Mouse (Mus musculus) midbrain, embryonic 13.5 days (tissue): ENCODE data around the gene Zfp94. TPM values are rescaled to one million over a fixed set of nuclear protein-coding genes. Genes with fewer than 3 reads are reported as not detected.
"Not testable (repeated sequence)": the region's sequence is repeated elsewhere in the genome, so short reads cannot be mapped to it uniquely, and the experiment has no call there.

ENCODE experiments used
- ATAC-seq: fragments of 200-750 bp; cut with Nextera tagmentation; 2 replicates; pipeline ENCODE4 v1.8.0; 2017; ENCODE audit warnings: mild to moderate bottlenecking, moderate TSS enrichment, moderate library complexity
- H3K27ac ChIP-seq: fragments of 300-500 bp; sonication (generic); 2 replicates; pipeline ENCODE4 v1.5.1; 2015; ENCODE audit warnings: inconsistent platforms, mild to moderate bottlenecking, moderate library complexity
- H3K27me3 ChIP-seq: fragments of 300-500 bp; sonication (generic); 2 replicates; pipeline ENCODE4 v1.6.1; 2015; ENCODE audit warnings: mild to moderate bottlenecking, inconsistent platforms
- H3K36me3 ChIP-seq: fragments of 300-500 bp; sonication (generic); 2 replicates; pipeline ENCODE4 v1.6.1; 2015; ENCODE audit warnings: mild to moderate bottlenecking, inconsistent platforms
- H3K4me1 ChIP-seq: fragments of 300-500 bp; sonication (generic); replicated peaks from 2 replicates; pipeline ENCODE4 v1.6.1; 2015; ENCODE audit warnings: inconsistent platforms
- H3K4me2 ChIP-seq: fragments of 300-500 bp; sonication (generic); replicated peaks from 2 replicates; pipeline ENCODE4 v1.6.1; 2015; ENCODE audit warnings: moderate library complexity, mild to moderate bottlenecking, inconsistent platforms
- H3K4me3 ChIP-seq: fragments of 300-500 bp; sonication (generic); replicated peaks from 2 replicates; pipeline ENCODE4 v1.5.1; 2015; ENCODE audit warnings: mild to moderate bottlenecking, inconsistent platforms
- H3K9ac ChIP-seq: fragments of 300-500 bp; sonication (generic); replicated peaks from 2 replicates; pipeline ENCODE4 v1.6.1; 2015; ENCODE audit warnings: mild to moderate bottlenecking, inconsistent platforms
- H3K9me3 ChIP-seq: fragments of 300-500 bp; sonication (generic); 2 replicates; pipeline ENCODE4 v1.6.1; 2016; ENCODE audit warnings: mild to moderate bottlenecking, inconsistent platforms
- WGBS: fragments of 180-500 bp; shearing (Covaris S2); methylation state at CpG from one replicate; pipeline ENCODE4 v1.1.7; 2015; 5-methylcytosine and 5-hydroxymethylcytosine counted together
- polyA plus RNA-seq: library from polyadenylated mRNA; unstranded; fragments of >200 nt; fragmentation: Nextera tagmentation; extraction: Ambion mirVana; gene quantifications from 2 replicates; pipeline ENCODE4 v1.2.1, GENCODE M21; 2015

The Zfp94 gene
- polyA plus RNA-seq, 1 experiment from 2014 or later: 22.0 TPM

GRCm38 (mm10) chr7:24290106-24290693 is 26.3 kb downstream of the Zfp94 start:
- H3K27ac ChIP-seq: no peak overlapping the region
- no peaks in the 10 kb centered on the region for H3K4me1 ChIP-seq
- no peak overlapping the region for H3K4me2 ChIP-seq
- H3K36me3 ChIP-seq: peaks cover 85% of the 10 kb centered on the region
- ATAC-seq: no peak
- H3K9ac ChIP-seq: no peak overlapping the region
- WGBS: 96% methylated on average over 4 of the region's 4 CpGs
- H3K9me3 ChIP-seq: no peaks in the 10 kb centered on the region
- H3K27me3 ChIP-seq: no peaks in the 10 kb centered on the region
- H3K4me3 ChIP-seq: no peak overlapping the region

GRCm38 (mm10) chr7:24288512-24288911 is 28.0 kb downstream of the Zfp94 start:
- H3K4me1 ChIP-seq: no peaks in the 10 kb centered on the region
- WGBS: 94% methylated on average over 6 of the region's 6 CpGs
- no peak overlapping the region for H3K4me2 ChIP-seq
- no peaks in the 10 kb centered on the region for H3K9me3 ChIP-seq
- H3K36me3 ChIP-seq: peaks cover 68% of the 10 kb centered on the region
- no peak overlapping the region for H3K27ac ChIP-seq
- H3K4me3 ChIP-seq: no peak overlapping the region
- H3K9ac ChIP-seq: no peak overlapping the region
- no peak for ATAC-seq
- no peaks in the 10 kb centered on the region for H3K27me3 ChIP-seq

DNA sequence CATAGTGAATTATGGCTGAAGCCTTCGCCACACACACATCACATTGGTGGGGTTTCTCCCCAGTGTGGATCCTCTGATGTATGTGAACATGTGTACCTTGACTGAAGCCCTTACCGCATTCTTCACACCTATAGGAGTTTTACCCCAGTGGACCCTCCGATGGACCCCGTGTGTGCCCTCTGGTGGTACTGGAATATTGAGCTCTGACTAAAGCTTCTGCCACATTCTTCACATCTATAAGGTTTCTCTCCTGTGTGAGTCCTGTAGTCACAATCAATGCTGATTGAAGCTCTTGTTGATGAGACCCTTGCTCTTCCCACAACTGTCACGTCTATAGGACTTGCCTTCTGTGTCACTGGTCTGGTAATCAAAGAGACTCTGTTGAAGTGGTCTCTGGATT is 28.8 kb downstream of the Zfp94 start:
- 93% methylated on average over 5 of the region's 5 CpGs for WGBS
- ATAC-seq: no peak
- peaks cover 60% of the 10 kb centered on the region for H3K36me3 ChIP-seq

GRCm38 (mm10) chr7:24286916-24287315 is 29.6 kb downstream of the Zfp94 start:
- peaks cover 52% of the 10 kb centered on the region for H3K36me3 ChIP-seq
- 89% methylated on average over 4 of the region's 4 CpGs for WGBS

More for the DNA sequence above, 28.8 kb downstream of the Zfp94 start:
- H3K4me1 ChIP-seq: no peaks in the 10 kb centered on the region
- no peak overlapping the region for H3K9ac ChIP-seq
- H3K27me3 ChIP-seq: no peaks in the 10 kb centered on the region
- no peak overlapping the region for H3K4me3 ChIP-seq
- no peaks in the 10 kb centered on the region for H3K9me3 ChIP-seq
- H3K27ac ChIP-seq: no peak overlapping the region
- H3K4me2 ChIP-seq: no peak overlapping the region

GRCm38 (mm10) chr7:24286090-24286489 is 30.4 kb downstream of the Zfp94 start:
- Histone ChIP-seq H3K4me2 (no peak overlapping the region), H3K27ac (no peak overlapping the region), H3K4me1 (no peaks in the 10 kb centered on the region), H3K27me3 (no peaks in the 10 kb centered on the region), H3K36me3 (peaks cover 44% of the 10 kb centered on the region), H3K9me3 (no peaks in the 10 kb centered on the region), H3K9ac (no peak overlapping the region), H3K4me3 (no peak overlapping the region)
- ATAC-seq: no peak
- 59% methylated on average over 4 of the region's 4 CpGs for WGBS

More at GRCm38 (mm10) chr7:24286916-24287315, 29.6 kb downstream of the Zfp94 start:
- no peaks in the 10 kb centered on the region for H3K9me3 ChIP-seq
- H3K4me3 ChIP-seq: no peak overlapping the region
- no peak overlapping the region for H3K27ac ChIP-seq
- no peak for ATAC-seq
- no peak overlapping the region for H3K4me2 ChIP-seq
- no peaks in the 10 kb centered on the region for H3K4me1 ChIP-seq
- no peaks in the 10 kb centered on the region for H3K27me3 ChIP-seq
- no peak overlapping the region for H3K9ac ChIP-seq

- no peaks in the 10 kb centered on the region for H3K27me3 ChIP-seq
- H3K9ac ChIP-seq: no peak overlapping the region
- H3K36me3 ChIP-seq: peaks cover 13% of the 10 kb centered on the region
- H3K27ac ChIP-seq: no peak overlapping the region
- 50% methylated on average over 4 of the region's 4 CpGs for WGBS
- no peak overlapping the region for H3K4me3 ChIP-seq
- H3K4me1 ChIP-seq: no peaks in the 10 kb centered on the region
- no peak for ATAC-seq
- H3K9me3 ChIP-seq: no peaks in the 10 kb centered on the region
- H3K4me2 ChIP-seq: no peak overlapping the region
These were observed 35.7 kb downstream of the Zfp94 start for GRCm38 (mm10) chr7:24280858-24281145.

GRCm38 (mm10) chr7:24280031-24280857 is 36.2 kb downstream of the Zfp94 start:
- Histone ChIP-seq H3K27ac (no peak overlapping the region), H3K4me1 (no peaks in the 10 kb centered on the region), H3K4me3 (no peak overlapping the region), H3K36me3 (peaks cover 19% of the 10 kb centered on the region), H3K9me3 (no peaks in the 10 kb centered on the region), H3K9ac (no peak overlapping the region), H3K27me3 (no peaks in the 10 kb centered on the region), H3K4me2 (no peak overlapping the region)
- WGBS: 52% methylated on average over 10 of the region's 10 CpGs
- no peak for ATAC-seq

- H3K27ac ChIP-seq, H3K4me1 ChIP-seq, H3K4me3 ChIP-seq, H3K4me2 ChIP-seq, H3K9me3 ChIP-seq, ATAC-seq, H3K27me3 ChIP-seq, H3K9ac ChIP-seq: not testable (repeated sequence)
- WGBS: 83% methylated on average over 3 of the region's 3 CpGs
- peaks cover 33% of the 10 kb centered on the region for H3K36me3 ChIP-seq
These were observed 37.7 kb downstream of the Zfp94 start for GRCm38 (mm10) chr7:24278771-24279170.

DNA sequence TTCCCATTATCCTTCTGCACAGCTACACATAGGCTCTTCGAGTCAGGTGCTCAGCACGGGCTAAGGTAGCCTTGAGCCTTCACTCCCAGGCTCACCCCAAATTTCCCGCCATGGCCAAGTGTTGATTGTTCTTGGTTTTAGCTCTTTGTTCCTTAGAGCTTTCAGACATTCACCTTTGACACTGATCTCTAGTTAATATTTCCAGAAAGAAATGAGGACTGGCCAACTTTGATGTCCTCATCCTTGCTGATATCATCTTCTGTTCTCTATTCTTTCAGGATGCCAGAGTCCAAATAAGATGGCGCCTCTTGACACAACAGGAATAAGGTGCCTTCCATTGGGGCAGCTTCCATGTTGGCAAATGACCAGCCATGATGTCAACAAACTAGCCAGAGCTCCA is 42.0 kb downstream of the Zfp94 start:
- Histone ChIP-seq H3K4me3 (no peak overlapping the region), H3K27ac (no peak overlapping the region), H3K36me3 (peaks cover 42% of the 10 kb centered on the region), H3K4me1 (peaks cover 11% of the 10 kb centered on the region), H3K9me3 (no peaks in the 10 kb centered on the region), H3K4me2 (no peak overlapping the region), H3K9ac (no peak overlapping the region), H3K27me3 (no peaks in the 10 kb centered on the region)
- ATAC-seq: no peak
- WGBS: 92% methylated on average over 4 of the region's 4 CpGs

- Histone ChIP-seq H3K9me3 (no peaks in the 10 kb centered on the region), H3K9ac (no peak overlapping the region), H3K27me3 (no peaks in the 10 kb centered on the region), H3K4me1 (peaks cover 20% of the 10 kb centered on the region), H3K4me2 (no peak overlapping the region), H3K36me3 (peaks cover 33% of the 10 kb centered on the region), H3K27ac (no peak overlapping the region), H3K4me3 (no peak overlapping the region)
- ATAC-seq: no peak
- 95% methylated on average over 6 of the region's 6 CpGs for WGBS
These were observed 45.3 kb downstream of the Zfp94 start for GRCm38 (mm10) chr7:24271191-24271590.

- H3K9ac ChIP-seq: peak within 1 kb of the TSS; percentile 79
- peak within 1 kb of the TSS; percentile 80 for H3K27ac ChIP-seq
- peaks cover 27% of the 10 kb centered on the region for H3K36me3 ChIP-seq
- peaks cover 20% of the 10 kb centered on the region for H3K4me1 ChIP-seq
- H3K27me3 ChIP-seq: no peaks in the 10 kb centered on the region
- peak within 1 kb of the TSS; percentile 60 for H3K4me3 ChIP-seq
- H3K4me2 ChIP-seq: peak within 1 kb of the TSS; percentile 72
- WGBS: 0% methylated on average over 12 of the region's 12 CpGs
- H3K9me3 ChIP-seq: no peaks in the 10 kb centered on the region
- peak; percentile 95 for ATAC-seq
These were observed 46.2 kb downstream of the Zfp94 start, which contains the start of gene Zfp93 for GRCm38 (mm10) chr7:24270288-24270672. TSS of gene Zfp93 (plus strand) at chr7:24270420.

GRCm38 (mm10) chr7:24269667-24270287 is 46.7 kb downstream of the Zfp94 start:
- Histone ChIP-seq H3K27ac (no peak overlapping the region), H3K9me3 (no peaks in the 10 kb centered on the region), H3K4me2 (peak overlapping the region; percentile 72), H3K36me3 (peaks cover 22% of the 10 kb centered on the region), H3K27me3 (no peaks in the 10 kb centered on the region), H3K9ac (peak overlapping the region; percentile 79), H3K4me3 (peak overlapping the region; percentile 60), H3K4me1 (peaks cover 20% of the 10 kb centered on the region)
- WGBS: 40% methylated on average over 7 of the region's 7 CpGs
- peak; percentile 74 for ATAC-seq
